Mouse (Mus musculus): Measurements from ENCODE around the gene Hmcn2.

DNA sequence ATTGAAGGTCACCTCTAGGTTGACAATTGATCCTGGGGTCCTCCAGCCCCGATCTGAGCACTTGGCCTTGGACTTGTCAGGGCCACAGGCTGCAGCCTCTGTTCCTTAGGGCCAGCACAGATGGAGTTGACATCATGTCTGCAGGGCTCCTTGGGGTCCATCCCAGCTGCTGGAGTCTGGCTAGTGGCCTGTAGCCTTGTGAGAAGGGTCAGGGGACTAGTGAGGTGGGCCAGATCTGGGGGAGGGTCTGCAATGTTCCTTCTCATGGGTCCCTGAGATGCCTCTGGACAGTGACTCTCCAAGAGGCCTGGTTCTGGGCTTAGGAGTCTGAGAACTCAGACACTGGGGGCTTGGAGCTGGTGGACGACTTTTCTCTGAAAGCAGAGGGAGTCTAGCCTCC lies 63.3 kb downstream of the Hmcn2 start:
- TF ChIP-seq CTCF (IDR thresholded peaks at IDR 0.05; ENCODE audit: low read depth) (no peak), EP300 (optimal IDR thresholded peaks at IDR 0.05) (no peak)
